Mouse (Mus musculus): Measurements from ENCODE around the gene Cdc45.

Gene Cdc45

GRCm38 (mm10) chr16:18730640-18731039 is 81.1 kb downstream of the Cdc45 start:
- DNase-seq = no peak

Data from kidney, postnatal 4 days (tissue).